Mouse (Mus musculus): Measurements from ENCODE around the gene Adap1. TPM values are rescaled to one million over a fixed set of nuclear protein-coding genes. Genes with fewer than 3 reads are reported as not detected.

Adap1 gene
- polyA plus RNA-seq (2015; fragmentation: Nextera tagmentation; extraction: Ambion mirVana) = 3.6 and 4.1 TPM in 2 replicates

DNA sequence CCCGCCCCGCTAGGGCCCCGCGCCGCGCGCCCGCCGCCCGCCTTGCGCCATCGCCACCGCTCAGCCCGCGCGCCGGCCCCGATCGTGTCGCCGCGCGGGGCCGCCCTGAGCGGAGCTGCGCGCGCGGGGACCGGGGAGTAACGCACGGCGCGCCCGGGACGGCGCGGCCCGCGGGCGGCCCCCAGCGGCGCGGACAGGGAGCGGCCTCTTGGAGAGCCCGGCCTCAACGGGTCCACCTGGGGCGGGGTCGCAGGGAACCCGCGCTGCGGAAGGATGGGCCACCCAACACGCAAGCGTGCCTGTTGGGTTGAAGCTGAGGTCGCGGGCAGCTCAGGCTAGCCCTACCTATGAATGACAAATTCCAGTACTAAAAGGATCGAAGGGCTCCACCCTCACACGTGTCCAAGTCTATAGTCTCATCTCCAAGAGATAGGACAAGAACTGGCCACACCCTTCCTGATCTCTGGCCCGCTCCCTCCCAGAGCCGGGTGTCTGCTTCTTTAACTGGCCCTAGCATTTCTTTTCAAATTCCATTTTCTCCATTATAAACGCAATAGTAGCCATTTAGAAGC, at the start of gene Adap1:
TSS of gene Adap1 (minus strand) at position 228 of the 572 bp plus-strand sequence.
- TF ChIP-seq EP300 (IDR thresholded peaks at IDR 0.05) (no peak), CTCF (IDR thresholded peaks at IDR 0.05) (peak; percentile 48)
- DNase-seq (ENCODE audit: low spot score) (peak; percentile 68), ATAC-seq (peak; percentile 90)
- H3K4me1 ChIP-seq (ENCODE audit: insufficient read depth, low read depth, low read length) = peaks cover 9% of the 10 kb centered on the region; the same call in 1 of the 2 replicates
- no peaks in the 10 kb centered on the region for H3K36me3 ChIP-seq (ENCODE audit: insufficient read depth, low read length)
- peak within 1 kb of the TSS; percentile 55 for H3K4me3 ChIP-seq (ENCODE audit: low read depth, low read length)
- peak within 1 kb of the TSS; percentile 48 for H3K9ac ChIP-seq (replicated peaks; ENCODE audit: low read depth)
- H3K27me3 ChIP-seq (replicated peaks; ENCODE audit: insufficient read depth, low read length) = peaks cover 10% of the 10 kb centered on the region; the same call in 1 of the 2 replicates
- H3K4me2 ChIP-seq (replicated peaks; ENCODE audit: low read depth, low read length) = peak within 1 kb of the TSS; percentile 95
- 2% methylated on average over 39 of the region's 61 CpGs for WGBS
- no peaks in the 10 kb centered on the region for H3K9me3 ChIP-seq (ENCODE audit: low read length)
- no peak within 1 kb of the TSS for H3K27ac ChIP-seq (ENCODE audit: low read length)

DNA sequence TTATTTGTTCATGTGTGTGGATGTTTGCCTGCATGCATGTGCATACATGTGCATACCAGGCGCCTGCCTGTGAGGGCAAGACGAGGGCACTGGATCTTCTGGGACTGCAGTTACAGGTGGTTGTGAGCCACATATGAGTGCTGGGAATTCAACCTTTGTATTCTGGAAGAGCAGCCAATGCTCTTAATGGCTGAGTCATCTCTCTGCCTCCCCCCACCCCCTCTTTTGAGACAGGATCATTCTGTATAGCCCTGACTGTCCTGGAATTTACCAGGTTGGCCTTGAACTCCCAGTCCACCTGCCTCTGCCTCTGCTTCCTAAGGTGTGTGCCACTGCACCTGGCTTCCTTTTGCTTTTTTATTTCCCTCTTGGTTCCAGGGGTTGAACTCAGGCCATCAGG, 49.4 kb upstream of the Adap1 start:
- Histone ChIP-seq H3K4me3 (ENCODE audit: low read depth, low read length) (no peak overlapping the region), H3K27ac (ENCODE audit: low read length) (no peak overlapping the region), H3K9me3 (ENCODE audit: low read length) (no peaks in the 10 kb centered on the region), H3K27me3 (replicated peaks; ENCODE audit: insufficient read depth, low read length) (no peaks in the 10 kb centered on the region), H3K4me2 (replicated peaks; ENCODE audit: low read depth, low read length) (no peak overlapping the region), H3K4me1 (ENCODE audit: insufficient read depth, low read depth, low read length) (peaks cover 45% of the 10 kb centered on the region), H3K36me3 (ENCODE audit: insufficient read depth, low read length) (no peaks in the 10 kb centered on the region), H3K9ac (replicated peaks; ENCODE audit: low read depth) (no peak overlapping the region)
- WGBS = 91% methylated on average over 2 of the region's 2 CpGs
- TF ChIP-seq EP300 (IDR thresholded peaks at IDR 0.05) (no peak), CTCF (IDR thresholded peaks at IDR 0.05) (no peak)
- DNase-seq (ENCODE audit: low spot score) = no peak
- ATAC-seq = no peak

DNA sequence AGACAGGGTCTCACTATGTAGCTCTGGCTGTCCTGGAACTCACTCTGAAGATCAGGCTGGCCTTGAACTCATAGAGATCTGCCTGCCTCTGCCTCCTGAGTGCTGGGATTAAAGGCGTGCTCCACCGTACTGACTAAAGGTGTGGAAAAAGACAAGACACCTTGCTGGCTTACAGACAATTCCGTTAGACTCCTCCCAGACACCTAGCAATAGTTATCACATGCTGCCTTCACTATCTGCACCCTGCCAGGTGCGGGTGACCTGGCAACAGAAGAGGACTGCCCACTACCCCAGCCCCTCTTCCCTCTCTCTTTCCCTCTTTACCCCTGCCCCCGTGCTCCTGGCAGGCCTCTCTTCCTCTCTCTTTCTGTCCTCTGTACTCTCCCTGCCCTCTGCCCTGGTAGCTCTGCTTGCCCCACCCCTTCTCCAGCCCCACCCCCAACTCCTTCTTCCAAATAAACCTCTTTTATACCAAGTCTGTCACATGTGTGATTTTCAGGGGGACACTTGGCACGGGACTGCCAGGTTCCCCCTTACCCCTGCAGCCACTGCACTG, 48.5 kb upstream of the Adap1 start:
- Histone ChIP-seq H3K9ac (replicated peaks; ENCODE audit: low read depth) (no peak overlapping the region), H3K36me3 (ENCODE audit: insufficient read depth, low read length) (no peaks in the 10 kb centered on the region), H3K27me3 (replicated peaks; ENCODE audit: insufficient read depth, low read length) (no peaks in the 10 kb centered on the region), H3K4me1 (ENCODE audit: insufficient read depth, low read depth, low read length) (peaks cover 36% of the 10 kb centered on the region), H3K4me2 (replicated peaks; ENCODE audit: low read depth, low read length) (no peak overlapping the region), H3K27ac (ENCODE audit: low read length) (no peak overlapping the region), H3K4me3 (ENCODE audit: low read depth, low read length) (no peak overlapping the region), H3K9me3 (ENCODE audit: low read length) (no peaks in the 10 kb centered on the region)
- no peak for TF ChIP-seq EP300 (IDR thresholded peaks at IDR 0.05)
- TF ChIP-seq CTCF (IDR thresholded peaks at IDR 0.05) = no peak
- ATAC-seq (no peak), DNase-seq (ENCODE audit: low spot score) (no peak)
- 63% methylated on average over 6 of the region's 6 CpGs for WGBS

DNA sequence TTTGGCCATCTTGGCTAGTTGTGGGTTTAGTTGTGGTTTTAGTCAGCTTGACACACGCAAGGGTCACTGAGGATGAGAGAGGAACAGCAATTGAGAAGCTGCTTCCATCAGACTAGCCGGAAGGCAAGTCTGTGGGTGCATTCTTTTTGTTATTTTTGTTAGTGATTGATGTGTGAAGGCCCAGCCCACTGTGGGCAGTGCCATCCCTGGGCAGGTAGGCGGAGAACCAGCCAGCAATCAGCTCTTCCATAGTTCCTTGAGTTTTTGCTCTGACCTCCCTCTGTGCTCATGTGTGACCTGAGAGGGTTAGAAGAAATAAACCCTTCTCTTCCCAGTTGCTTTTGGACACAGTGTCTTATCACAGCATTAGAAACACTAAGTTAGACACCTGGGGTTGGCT, 47.7 kb upstream of the Adap1 start:
- no peak overlapping the region for H3K9ac ChIP-seq (replicated peaks; ENCODE audit: low read depth)
- H3K27ac ChIP-seq (ENCODE audit: low read length) = 0 out of 2 replicates have a peak overlapping the region, but pooled peaks have one; percentile 90

DNA sequence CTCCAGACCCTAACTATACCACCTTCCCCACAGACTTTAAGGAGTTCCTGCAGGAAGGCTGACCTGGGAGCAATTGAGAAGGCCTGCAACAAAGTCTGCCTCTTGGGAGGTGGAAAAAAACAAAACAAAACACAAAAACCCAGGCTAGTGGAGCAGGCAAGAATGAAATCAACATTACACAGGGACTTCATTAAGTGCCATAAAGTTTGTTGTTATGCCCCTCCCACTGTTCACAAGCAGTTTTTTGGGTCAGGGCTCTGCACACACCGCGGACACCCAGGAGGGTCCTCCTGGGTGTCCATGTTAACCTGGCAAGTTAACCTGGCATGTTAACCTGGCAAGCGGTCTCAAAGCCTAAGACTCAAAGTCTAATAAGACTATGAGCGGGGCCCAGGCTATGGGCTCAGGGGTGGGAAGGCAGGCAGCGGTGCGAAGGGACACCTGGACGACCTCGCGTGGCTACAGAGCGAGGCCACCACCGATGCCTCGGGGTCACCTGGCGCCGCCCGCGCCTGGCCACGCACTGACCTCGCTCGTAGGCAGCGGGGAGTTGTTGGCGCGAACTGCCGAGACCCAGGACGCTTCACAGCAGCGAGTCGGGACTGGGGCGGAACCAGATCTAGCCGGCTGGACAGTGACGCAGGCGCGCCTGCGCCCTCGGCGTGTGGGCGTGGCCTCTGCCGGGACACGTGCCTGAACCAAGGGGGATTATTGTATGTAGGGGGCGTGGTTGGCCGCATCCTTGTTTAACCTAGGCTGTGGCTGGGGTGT, 46.4 kb upstream of the Adap1 start:
- Histone ChIP-seq H3K4me2 (replicated peaks; ENCODE audit: low read depth, low read length) (peak overlapping the region; percentile 85), H3K27me3 (replicated peaks; ENCODE audit: insufficient read depth, low read length) (no peaks in the 10 kb centered on the region), H3K9ac (replicated peaks; ENCODE audit: low read depth) (peak overlapping the region; percentile 89), H3K4me1 (ENCODE audit: insufficient read depth, low read depth, low read length) (peaks cover 15% of the 10 kb centered on the region), H3K4me3 (ENCODE audit: low read depth, low read length) (peak overlapping the region; percentile 60), H3K9me3 (ENCODE audit: low read length) (no peaks in the 10 kb centered on the region), H3K27ac (ENCODE audit: low read length) (peak overlapping the region; percentile 90), H3K36me3 (ENCODE audit: insufficient read depth, low read length) (no peaks in the 10 kb centered on the region)
- ATAC-seq = peak; percentile 97
- TF ChIP-seq EP300 (IDR thresholded peaks at IDR 0.05) (no peak), CTCF (IDR thresholded peaks at IDR 0.05) (peak; percentile 43)
- under 1% methylated on average over 34 of the region's 39 CpGs for WGBS
- peak; percentile 97 for DNase-seq (ENCODE audit: low spot score)

More for the DNA sequence above, 47.7 kb upstream of the Adap1 start:
- Histone ChIP-seq H3K36me3 (ENCODE audit: insufficient read depth, low read length) (no peaks in the 10 kb centered on the region), H3K4me3 (ENCODE audit: low read depth, low read length) (no peak overlapping the region), H3K27me3 (replicated peaks; ENCODE audit: insufficient read depth, low read length) (no peaks in the 10 kb centered on the region), H3K4me1 (ENCODE audit: insufficient read depth, low read depth, low read length) (peaks cover 28% of the 10 kb centered on the region), H3K4me2 (replicated peaks; ENCODE audit: low read depth, low read length) (no peak overlapping the region), H3K9me3 (ENCODE audit: low read length) (no peaks in the 10 kb centered on the region)
- ATAC-seq = no peak
- no peak for DNase-seq (ENCODE audit: low spot score)
- 75% methylated on average over 3 of the region's 3 CpGs for WGBS
- TF ChIP-seq EP300 (IDR thresholded peaks at IDR 0.05) (no peak), CTCF (IDR thresholded peaks at IDR 0.05) (no peak)

DNA sequence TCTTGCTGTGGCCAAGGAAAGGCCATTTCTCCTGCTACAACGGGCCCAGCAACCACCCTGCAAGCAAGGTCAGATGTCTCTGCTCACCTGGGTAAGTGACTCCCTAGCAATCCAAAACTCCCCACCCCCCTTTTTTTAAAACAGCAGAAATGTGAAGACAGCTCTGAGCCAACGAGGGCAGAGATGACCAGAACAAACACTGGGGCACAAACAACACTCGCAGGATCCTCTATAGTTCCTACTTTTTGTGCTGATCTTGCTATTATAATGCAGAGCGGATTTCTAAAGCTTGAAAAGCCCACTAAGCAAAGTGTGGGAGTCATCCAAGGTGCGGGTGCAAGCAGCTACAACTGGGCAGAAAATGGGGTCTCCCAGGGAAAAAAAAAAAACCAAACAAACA, 45.7 kb upstream of the Adap1 start:
- H3K27ac ChIP-seq (ENCODE audit: low read length) = no peak overlapping the region
- 46% methylated on average over 5 of the region's 5 CpGs for WGBS

More for the DNA sequence above, 45.7 kb upstream of the Adap1 start:
- Histone ChIP-seq H3K4me1 (ENCODE audit: insufficient read depth, low read depth, low read length) (peaks cover 12% of the 10 kb centered on the region), H3K36me3 (ENCODE audit: insufficient read depth, low read length) (no peaks in the 10 kb centered on the region), H3K9me3 (ENCODE audit: low read length) (no peaks in the 10 kb centered on the region), H3K4me2 (replicated peaks; ENCODE audit: low read depth, low read length) (peak overlapping the region; percentile 85), H3K27me3 (replicated peaks; ENCODE audit: insufficient read depth, low read length) (no peaks in the 10 kb centered on the region), H3K4me3 (ENCODE audit: low read depth, low read length) (peak overlapping the region; percentile 60), H3K9ac (replicated peaks; ENCODE audit: low read depth) (peak overlapping the region; percentile 89)
- no peak for DNase-seq (ENCODE audit: low spot score)
- no peak for ATAC-seq
- no peak for TF ChIP-seq CTCF (IDR thresholded peaks at IDR 0.05)
- TF ChIP-seq EP300 (IDR thresholded peaks at IDR 0.05) = no peak
